Mouse (Mus musculus) kidney, postnatal 0 days (tissue): ENCODE measurements at regions not wholly inside any gene's neighbourhood (a gene's known extent, or its start where the extent isn't known, plus 50 kb on each side); places are given as distances from the start of the nearest gene placed in this dataset.
A peak's percentile ranks its signal among the peaks of the same experiment; 100 is the strongest.
"Not testable (repeated sequence)": the region's sequence is repeated elsewhere in the genome, so short reads cannot be mapped to it uniquely, and the experiment has no call there.

Experiments
- ATAC-seq: fragments of 200-750 bp; cut with Nextera tagmentation; replicated peaks from 2 replicates; pipeline ENCODE4 v1.8.0; 2017; ENCODE audit warnings: low read depth, moderate number of reproducible peaks, moderate TSS enrichment, moderate library complexity; ENCODE audit not compliant: low FRiP score
- DNase-seq: peaks from one replicate; pipeline ENCODE4 v3.0.0-alpha.2; 2016; ENCODE audit warnings: low spot score
- H3K27ac ChIP-seq: fragments of 300-500 bp; sonication (generic); 2 replicates; pipeline ENCODE4 v1.5.1; 2014; ENCODE audit warnings: mild to moderate bottlenecking
- H3K27me3 ChIP-seq: fragments of 300-500 bp; sonication (generic); 2 replicates; pipeline ENCODE4 v1.6.1; 2014; ENCODE audit warnings: low read length, mixed read lengths; ENCODE audit not compliant: insufficient read depth
- H3K36me3 ChIP-seq: fragments of 300-500 bp; sonication (generic); 2 replicates; pipeline ENCODE4 v1.6.1; 2014; ENCODE audit warnings: low read length, mixed read lengths; ENCODE audit not compliant: insufficient read depth
- H3K4me1 ChIP-seq: fragments of 300-500 bp; sonication (generic); replicated peaks from 2 replicates; pipeline ENCODE4 v1.6.1; 2014; ENCODE audit warnings: antibody characterized with exemption, low read length, mixed read lengths; ENCODE audit not compliant: insufficient read depth
- H3K4me2 ChIP-seq: fragments of 300-500 bp; sonication (generic); 2 replicates; pipeline ENCODE4 v1.6.1; 2014; ENCODE audit warnings: mild to moderate bottlenecking, low read length, moderate library complexity, mixed read lengths
- H3K4me3 ChIP-seq: fragments of 300-500 bp; sonication (generic); replicated peaks from 2 replicates; pipeline ENCODE4 v1.5.1; 2014; ENCODE audit warnings: low read depth, low read length
- H3K9ac ChIP-seq: fragments of 300-500 bp; sonication (generic); 2 replicates; pipeline ENCODE4 v1.6.1; 2014; ENCODE audit warnings: low read depth, low read length
- H3K9me3 ChIP-seq: fragments of 300-500 bp; sonication (generic); replicated peaks from 2 replicates; pipeline ENCODE4 v1.6.1; 2016; ENCODE audit warnings: low read length, inconsistent platforms, mixed read lengths
- CTCF ChIP-seq: IDR thresholded peaks from 2 replicates; pipeline ENCODE4 v1.5.1; 2016; ENCODE audit warnings: antibody characterized with exemption, low read depth, mild to moderate bottlenecking, moderate library complexity
- WGBS: fragments of 180-500 bp; shearing (Covaris S2); extraction: QIAGEN DNeasy Blood & Tissue Kit; methylation state at CpG from one replicate; pipeline ENCODE4 v1.1.7; 2014; 5-methylcytosine and 5-hydroxymethylcytosine counted together

GRCm38 (mm10) chr1:18058211-18058971, 87.3 kb downstream of the Crisp4 start:
- no peaks in the 10 kb centered on the region for H3K9me3 ChIP-seq
- ATAC-seq = peak; percentile 52
- no peak for TF ChIP-seq CTCF
- H3K36me3 ChIP-seq = no peaks in the 10 kb centered on the region
- DNase-seq = peak; percentile 7
- H3K27ac ChIP-seq = no peak overlapping the region
- peak overlapping the region; percentile 91 for H3K4me2 ChIP-seq
- H3K9ac ChIP-seq = no peak overlapping the region
- H3K27me3 ChIP-seq = peaks cover 21% of the 10 kb centered on the region
- H3K4me1 ChIP-seq = no peaks in the 10 kb centered on the region
- H3K4me3 ChIP-seq = peak overlapping the region; percentile 49
- under 1% methylated on average over 76 of the region's 77 CpGs for WGBS

- H3K9ac ChIP-seq = no peak overlapping the region
- H3K4me2 ChIP-seq = peak overlapping the region; percentile 91
- WGBS = under 1% methylated on average over 26 of the region's 26 CpGs
- H3K27ac ChIP-seq = no peak overlapping the region
- TF ChIP-seq CTCF = no peak
- no peaks in the 10 kb centered on the region for H3K36me3 ChIP-seq
- peak overlapping the region; percentile 49 for H3K4me3 ChIP-seq
- peaks cover 21% of the 10 kb centered on the region for H3K27me3 ChIP-seq
- no peaks in the 10 kb centered on the region for H3K4me1 ChIP-seq
- ATAC-seq = no peak
- no peaks in the 10 kb centered on the region for H3K9me3 ChIP-seq
- DNase-seq = peak; percentile 3
These were observed 88.0 kb downstream of the Crisp4 start for GRCm38 (mm10) chr1:18057646-18058210.

- ATAC-seq, H3K9ac ChIP-seq, H3K36me3 ChIP-seq, H3K9me3 ChIP-seq, H3K4me1 ChIP-seq, DNase-seq, H3K27ac ChIP-seq: not testable (repeated sequence)
- 8% methylated on average over 11 of the region's 11 CpGs for WGBS
- Histone ChIP-seq H3K4me3 (peak overlapping the region; percentile 49; the same call in 1 of the 2 replicates), H3K4me2 (peak overlapping the region; percentile 91), H3K27me3 (peaks cover 21% of the 10 kb centered on the region)
These were observed 88.7 kb downstream of the Crisp4 start for GRCm38 (mm10) chr1:18057003-18057402.

GRCm38 (mm10) chr1:18030226-18030625, 115.5 kb downstream of the Crisp4 start:
- H3K4me3 ChIP-seq = no peak overlapping the region

GRCm38 (mm10) chr1:18012941-18013340, 132.8 kb downstream of the Crisp4 start:
- not testable (repeated sequence) for H3K36me3 ChIP-seq, H3K9ac ChIP-seq, ATAC-seq, H3K4me1 ChIP-seq, H3K27me3 ChIP-seq, H3K27ac ChIP-seq, H3K4me3 ChIP-seq, H3K9me3 ChIP-seq, H3K4me2 ChIP-seq
- peak; percentile 38 for DNase-seq
- TF ChIP-seq CTCF = peak; percentile 63

More at GRCm38 (mm10) chr1:18030226-18030625, 115.5 kb downstream of the Crisp4 start:
- Histone ChIP-seq H3K27me3 (no peaks in the 10 kb centered on the region), H3K36me3 (no peaks in the 10 kb centered on the region), H3K9ac (no peak overlapping the region), H3K4me1 (no peaks in the 10 kb centered on the region), H3K27ac (no peak overlapping the region), H3K9me3 (no peaks in the 10 kb centered on the region), H3K4me2 (no peak overlapping the region)
- WGBS = 63% methylated on average over 3 of the region's 3 CpGs
- DNase-seq (no peak), ATAC-seq (no peak)
- no peak for TF ChIP-seq CTCF

GRCm38 (mm10) chr1:17980604-17981003, 165.1 kb downstream of the Crisp4 start:
- DNase-seq (peak; percentile 59), ATAC-seq (no peak)
- Histone ChIP-seq H3K9ac (no peak overlapping the region), H3K27ac (no peak overlapping the region), H3K4me1 (no peaks in the 10 kb centered on the region), H3K36me3 (no peaks in the 10 kb centered on the region), H3K9me3 (no peaks in the 10 kb centered on the region), H3K4me3 (no peak overlapping the region), H3K27me3 (no peaks in the 10 kb centered on the region), H3K4me2 (no peak overlapping the region)
- 12% methylated on average over 3 of the region's 3 CpGs for WGBS
- TF ChIP-seq CTCF = peak; percentile 81
